Mouse (Mus musculus): ENCODE results near the gene Cetn3. TPM values are rescaled to one million over a fixed set of nuclear protein-coding genes. Genes with fewer than 3 reads are reported as not detected.

Cetn3 gene
- polyA plus RNA-seq (2015; fragmentation: Nextera tagmentation; extraction: Ambion mirVana), result 243 and 250 TPM in 2 replicates

DNA sequence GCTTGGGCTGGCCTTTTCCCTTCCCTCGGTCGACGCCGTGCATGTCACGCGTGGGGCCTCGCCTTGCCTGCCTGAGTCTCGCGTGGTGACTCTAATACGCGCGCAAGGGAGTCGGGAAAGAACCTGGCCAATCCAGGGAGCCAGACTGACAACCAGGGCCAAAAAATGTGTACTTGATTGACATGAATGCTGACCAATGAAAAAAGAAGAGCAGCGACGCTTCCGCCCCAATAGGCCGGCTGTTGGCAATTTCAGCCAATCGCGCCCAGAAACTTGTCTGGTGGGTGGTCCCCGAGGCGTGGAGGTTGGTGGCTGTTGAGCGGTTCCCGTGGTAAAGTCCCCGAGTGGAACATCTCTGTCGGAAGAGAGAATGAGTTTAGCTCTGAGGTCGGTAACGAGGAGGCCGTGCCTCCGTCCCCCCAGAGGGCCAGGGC, at the start of gene Cetn3:
Cetn3 (plus strand) TSS at position 107 of the 434 bp plus-strand sequence.

Other genes with a start within 250 kb of the Cetn3 start
- gene Adgrv1, start 149.9 kb upstream of the Cetn3 start, polyA plus RNA-seq (2015; fragmentation: Nextera tagmentation; extraction: Ambion mirVana), result 5.2 and 5.5 TPM in 2 replicates
- 12.7 and 12.8 TPM in 2 replicates for gene Lysmd3, start 125.4 kb upstream of the Cetn3 start, polyA plus RNA-seq (2015; fragmentation: Nextera tagmentation; extraction: Ambion mirVana)
- 5.5 and 8.6 TPM in 2 replicates for gene Polr3g, start 72.1 kb upstream of the Cetn3 start, polyA plus RNA-seq (2015; fragmentation: Nextera tagmentation; extraction: Ambion mirVana)
- 113 and 114 TPM in 2 replicates for gene Mblac2, start 71.7 kb upstream of the Cetn3 start, polyA plus RNA-seq (2015; fragmentation: Nextera tagmentation; extraction: Ambion mirVana)

Data from neural tube, postnatal 0 days (tissue).